Mouse (Mus musculus) hindbrain, embryonic 16.5 days (tissue): ENCODE results near the gene Gm10354. TPM values are rescaled to one million over a fixed set of nuclear protein-coding genes. Genes with fewer than 3 reads are reported as not detected.
"Not testable (repeated sequence)": the region's sequence is repeated elsewhere in the genome, so short reads cannot be mapped to it uniquely, and the experiment has no call there.

Experiments used
- ATAC-seq: fragments of 200-750 bp; cut with Nextera tagmentation; 2 replicates; pipeline ENCODE4 v1.8.0; 2017; ENCODE audit warnings: moderate TSS enrichment, moderate library complexity
- H3K27ac ChIP-seq: fragments of 300-500 bp; sonication (generic); 2 replicates; pipeline ENCODE4 v1.5.1; 2014; ENCODE audit warnings: low read depth, mild to moderate bottlenecking, control low read depth, low read length, moderate library complexity
- H3K27me3 ChIP-seq: fragments of 300-500 bp; sonication (generic); replicated peaks from 2 replicates; pipeline ENCODE4 v1.6.1; 2014; ENCODE audit warnings: low read length; ENCODE audit not compliant: control insufficient read depth, insufficient read depth
- H3K36me3 ChIP-seq: fragments of 300-500 bp; sonication (generic); 2 replicates; pipeline ENCODE4 v1.6.1; 2014; ENCODE audit warnings: mild to moderate bottlenecking, low read length, moderate library complexity, mixed read lengths; ENCODE audit not compliant: control insufficient read depth, insufficient read depth
- H3K4me1 ChIP-seq: fragments of 300-500 bp; sonication (generic); 2 replicates; pipeline ENCODE4 v1.6.1; 2014; ENCODE audit warnings: low read depth, low read length; ENCODE audit not compliant: control insufficient read depth, insufficient read depth
- H3K4me2 ChIP-seq: fragments of 300-500 bp; sonication (generic); 2 replicates; pipeline ENCODE4 v1.6.1; 2014; ENCODE audit warnings: mild to moderate bottlenecking, low read length, control low read depth, moderate library complexity
- H3K4me3 ChIP-seq: fragments of 300-500 bp; sonication (generic); 2 replicates; pipeline ENCODE4 v1.5.1; 2014; ENCODE audit warnings: mild to moderate bottlenecking, low read length, control low read depth, moderate library complexity
- H3K9ac ChIP-seq: fragments of 300-500 bp; sonication (generic); 2 replicates; pipeline ENCODE4 v1.6.1; 2014; ENCODE audit warnings: low read depth, mild to moderate bottlenecking, control low read depth, low read length, moderate library complexity
- H3K9me3 ChIP-seq: fragments of 300-500 bp; sonication (generic); 2 replicates; pipeline ENCODE4 v1.6.1; 2014; ENCODE audit warnings: mild to moderate bottlenecking, low read length, moderate library complexity; ENCODE audit not compliant: control insufficient read depth
- WGBS: fragments of 180-500 bp; shearing (Covaris S2); extraction: QIAGEN DNeasy Blood & Tissue Kit; methylation state at CpG from one replicate; pipeline ENCODE4 v1.1.7; 2014; 5-methylcytosine and 5-hydroxymethylcytosine counted together
- polyA plus RNA-seq: library from polyadenylated mRNA; unstranded; fragments of >200 nt; fragmentation: Nextera tagmentation; extraction: Ambion mirVana; gene quantifications from 2 replicates; pipeline ENCODE4 v1.2.1, GENCODE M21; 2015

Gm10354 gene
- polyA plus RNA-seq, 1 experiment from 2014 or later: not detected

DNA sequence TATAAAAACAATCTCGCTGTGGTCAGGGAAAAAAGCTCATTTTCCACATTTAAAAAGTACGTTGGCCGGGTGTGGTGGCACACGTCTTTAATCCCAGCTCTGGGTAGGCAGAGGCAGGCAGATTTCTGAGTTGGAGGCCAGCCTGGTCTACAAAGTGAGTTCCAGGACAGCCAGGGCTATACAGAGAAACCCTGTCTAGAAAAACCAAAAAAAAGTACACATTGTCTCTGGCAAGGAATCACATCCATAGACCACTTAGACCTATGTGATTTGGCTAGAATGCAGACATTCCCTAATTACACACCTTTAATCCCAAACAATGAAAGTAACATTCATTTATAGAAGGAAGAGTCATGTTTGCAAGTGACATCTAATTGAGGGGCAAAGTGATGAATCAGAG lies 17.2 kb downstream of the Gm10354 start:
- H3K36me3 ChIP-seq, H3K4me3 ChIP-seq, H3K27ac ChIP-seq, H3K4me1 ChIP-seq, H3K4me2 ChIP-seq, ATAC-seq, H3K27me3 ChIP-seq, H3K9ac ChIP-seq: not testable (repeated sequence)
- 83% methylated on average over 4 of the region's 4 CpGs for WGBS
- peaks cover 16% of the 10 kb centered on the region for H3K9me3 ChIP-seq

DNA sequence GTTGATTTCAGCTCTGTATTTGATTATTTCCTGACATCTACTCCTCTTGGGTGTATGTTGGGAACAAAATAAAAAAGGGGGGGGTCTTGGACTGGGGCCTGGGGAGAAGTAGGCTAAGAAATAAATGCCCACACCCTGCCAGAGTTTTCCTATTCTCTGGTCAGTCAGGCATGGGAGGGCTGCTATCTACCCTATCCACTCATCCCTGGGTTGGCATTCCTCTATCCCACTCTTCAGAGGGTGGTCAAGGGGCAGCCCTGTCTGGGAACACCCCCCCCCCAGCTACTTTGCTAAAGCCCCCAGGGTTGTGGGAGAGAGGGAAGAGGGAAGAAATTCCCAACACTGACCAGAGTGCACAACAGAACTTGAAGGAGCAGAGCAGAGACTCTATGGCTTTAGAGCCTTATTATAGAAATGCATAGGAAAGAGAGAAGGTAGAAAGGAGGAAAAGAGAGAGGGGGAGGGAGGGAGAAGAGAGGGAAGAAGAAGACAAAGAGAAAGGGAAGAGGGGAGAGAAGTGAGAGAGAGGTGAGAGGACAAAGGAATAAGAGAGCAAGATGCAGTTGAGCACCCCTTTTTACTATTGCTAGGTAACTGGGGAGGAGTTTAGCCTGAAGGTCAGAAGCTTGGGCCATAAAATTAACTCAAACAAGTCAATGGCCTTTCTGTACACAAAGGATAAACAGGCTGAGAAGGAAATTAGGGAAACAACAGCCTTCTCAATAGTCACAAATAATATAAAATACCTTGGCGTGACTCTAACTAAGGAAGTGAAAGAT lies 22.6 kb downstream of the Gm10354 start:
- not testable (repeated sequence) for H3K4me1 ChIP-seq, H3K27ac ChIP-seq, H3K4me3 ChIP-seq, H3K27me3 ChIP-seq, H3K4me2 ChIP-seq, ATAC-seq, H3K9ac ChIP-seq, H3K36me3 ChIP-seq
- 88% methylated on average over 1 of the region's 1 CpGs for WGBS
- H3K9me3 ChIP-seq: peaks cover 11% of the 10 kb centered on the region

DNA sequence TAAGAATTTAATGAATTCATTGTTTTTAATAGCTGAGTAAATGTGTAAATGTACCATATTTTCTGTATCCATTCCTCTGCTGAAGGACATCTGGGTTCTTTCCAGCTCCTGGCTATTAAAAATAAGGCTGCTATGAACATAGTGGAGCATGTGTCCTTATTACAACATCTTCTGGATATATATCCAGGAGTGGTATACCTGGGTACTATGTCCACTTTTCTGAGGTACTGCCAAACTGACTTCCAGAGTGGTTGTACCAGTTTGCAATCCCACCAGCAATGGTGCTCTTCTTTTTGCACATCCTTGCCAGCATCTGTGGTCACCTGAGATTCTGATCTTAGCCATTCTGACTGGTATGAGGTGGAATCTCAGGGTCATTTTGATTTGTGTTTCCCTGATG lies 25.1 kb downstream of the Gm10354 start:
- not testable (repeated sequence) for H3K9ac ChIP-seq, H3K4me2 ChIP-seq, H3K36me3 ChIP-seq, ATAC-seq, H3K27ac ChIP-seq, H3K4me3 ChIP-seq, H3K27me3 ChIP-seq, H3K4me1 ChIP-seq
- peaks cover 15% of the 10 kb centered on the region for H3K9me3 ChIP-seq

DNA sequence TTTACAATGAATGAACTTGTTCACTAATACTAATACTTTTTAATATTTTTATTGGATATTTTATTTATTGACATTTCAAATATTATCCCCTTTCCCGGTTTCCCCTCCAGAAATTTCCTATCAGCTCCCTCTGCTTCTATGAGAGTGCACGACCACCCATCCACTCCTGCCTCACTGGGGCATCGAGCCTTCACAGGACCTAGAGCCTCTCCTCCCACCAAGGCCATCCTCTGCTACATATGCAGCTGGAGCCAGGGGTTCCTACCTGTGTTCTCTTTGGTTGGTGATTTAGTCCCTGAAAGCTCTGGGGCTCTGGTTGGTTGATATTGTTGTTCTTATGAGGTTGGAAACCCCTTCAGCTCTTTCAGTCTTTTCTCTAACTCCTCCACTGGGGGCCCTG lies 26.0 kb downstream of the Gm10354 start:
- peaks cover 20% of the 10 kb centered on the region for H3K9me3 ChIP-seq
- 72% methylated on average over 3 of the region's 3 CpGs for WGBS

DNA sequence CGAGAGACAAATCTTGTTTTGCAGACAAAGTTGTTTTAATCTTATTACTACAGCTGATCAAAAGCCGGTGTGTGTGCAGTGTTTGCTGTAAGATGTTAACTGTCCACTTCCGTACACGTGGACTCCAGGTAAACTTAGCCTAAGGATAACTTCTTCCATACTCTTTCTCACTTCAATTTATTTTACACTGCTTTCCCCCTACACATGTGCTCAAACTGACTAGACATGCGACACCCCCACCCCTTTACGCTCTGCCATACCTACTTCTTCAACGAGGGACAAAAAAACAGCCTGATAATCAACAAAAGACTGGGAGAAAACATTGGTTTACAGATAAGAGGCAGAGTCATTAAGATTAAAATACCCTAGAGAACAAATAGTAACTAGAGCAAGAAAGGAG lies 26.9 kb downstream of the Gm10354 start:
- H3K4me3 ChIP-seq, H3K27ac ChIP-seq, ATAC-seq, H3K27me3 ChIP-seq, H3K9ac ChIP-seq, H3K4me2 ChIP-seq, H3K36me3 ChIP-seq, H3K4me1 ChIP-seq: not testable (repeated sequence)
- 67% methylated on average over 7 of the region's 7 CpGs for WGBS
- peaks cover 20% of the 10 kb centered on the region for H3K9me3 ChIP-seq

More for the DNA sequence above, 26.0 kb downstream of the Gm10354 start:
- H3K9ac ChIP-seq, ATAC-seq, H3K27me3 ChIP-seq, H3K4me1 ChIP-seq, H3K27ac ChIP-seq, H3K36me3 ChIP-seq, H3K4me2 ChIP-seq, H3K4me3 ChIP-seq: not testable (repeated sequence)

DNA sequence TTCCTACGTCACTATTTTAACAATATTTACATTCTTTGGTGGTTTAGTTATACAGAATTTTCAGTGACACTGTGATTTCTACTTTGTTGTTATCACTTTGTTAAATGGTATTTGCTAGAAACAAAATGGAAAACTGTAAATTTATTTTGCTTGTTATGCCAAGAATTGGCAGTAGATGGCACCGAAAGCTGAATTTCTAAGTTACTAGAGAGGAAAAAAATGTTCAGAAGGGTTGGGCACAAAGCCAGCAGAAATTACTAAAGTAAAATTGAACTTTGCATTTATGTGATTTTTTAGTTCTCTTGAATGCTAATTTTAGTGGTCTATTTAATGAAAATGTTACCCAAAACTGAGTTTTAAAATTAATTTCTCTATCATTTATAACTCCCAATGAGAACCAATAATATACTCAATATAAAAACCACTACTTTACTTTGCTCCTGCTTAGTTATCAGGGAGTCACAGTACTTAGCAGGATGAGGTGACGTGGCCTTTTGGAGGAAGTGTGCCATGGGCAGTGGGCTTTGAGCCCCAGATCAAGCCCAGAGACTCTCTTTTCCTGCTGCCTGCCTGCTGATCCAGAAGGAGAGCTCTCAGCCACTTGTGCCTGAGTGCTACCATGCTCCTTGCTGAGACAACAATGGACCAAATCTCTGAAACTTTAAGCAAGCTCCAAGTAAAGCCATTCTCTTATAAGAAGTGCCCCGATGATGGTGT lies 31.1 kb downstream of the Gm10354 start:
- not testable (repeated sequence) for H3K4me3 ChIP-seq, H3K27me3 ChIP-seq, ATAC-seq, H3K27ac ChIP-seq, H3K9ac ChIP-seq, H3K36me3 ChIP-seq, H3K4me1 ChIP-seq, H3K4me2 ChIP-seq
- 62% methylated on average over 4 of the region's 4 CpGs for WGBS
- peaks cover 23% of the 10 kb centered on the region for H3K9me3 ChIP-seq

DNA sequence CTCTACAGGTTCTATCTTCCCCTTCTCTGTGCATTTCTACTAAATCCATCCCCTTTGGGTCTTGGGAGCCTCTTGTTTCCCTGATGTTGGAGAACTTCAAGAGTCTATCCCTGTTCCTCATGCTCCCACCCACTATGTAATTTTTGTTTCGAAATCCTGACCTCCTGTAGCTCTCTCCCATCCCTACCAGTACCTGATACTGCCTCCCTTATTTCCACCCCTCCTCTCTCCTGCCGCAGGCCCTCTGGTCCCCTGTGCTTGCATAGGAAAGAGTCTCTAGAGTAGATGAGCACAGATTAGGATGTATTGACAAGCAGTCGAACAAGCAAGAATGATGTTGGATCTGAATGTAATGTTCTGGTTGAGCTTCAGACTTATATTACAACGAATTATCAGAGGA lies 33.2 kb downstream of the Gm10354 start:
- not testable (repeated sequence) for H3K4me2 ChIP-seq, H3K4me1 ChIP-seq, H3K36me3 ChIP-seq, H3K4me3 ChIP-seq, H3K27ac ChIP-seq, ATAC-seq, H3K9ac ChIP-seq, H3K27me3 ChIP-seq
- 68% methylated on average over 4 of the region's 4 CpGs for WGBS
- peaks cover 17% of the 10 kb centered on the region for H3K9me3 ChIP-seq

DNA sequence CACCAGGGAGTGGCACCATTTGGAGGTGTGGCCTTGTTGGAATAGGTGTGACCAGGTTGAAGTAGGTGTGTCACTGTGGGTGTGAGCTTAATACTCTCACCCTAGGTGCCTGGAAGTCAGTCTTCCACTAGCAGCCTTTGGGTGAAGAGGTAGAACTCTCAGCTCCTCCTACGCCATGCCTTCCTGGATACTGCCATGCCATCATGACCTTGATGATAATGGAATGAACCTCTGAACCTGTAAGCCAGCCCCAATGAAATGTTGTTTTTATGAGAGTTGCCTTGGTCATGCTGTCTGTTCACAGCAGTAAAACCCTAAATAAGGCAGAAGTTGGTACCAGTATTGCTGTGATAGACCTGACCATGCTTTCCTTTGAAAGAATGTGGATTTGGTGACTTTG lies 37.7 kb downstream of the Gm10354 start:
- 85% methylated on average over 1 of the region's 1 CpGs for WGBS
- not testable (repeated sequence) for ATAC-seq, H3K4me3 ChIP-seq, H3K27ac ChIP-seq, H3K4me1 ChIP-seq, H3K27me3 ChIP-seq, H3K36me3 ChIP-seq, H3K9ac ChIP-seq, H3K9me3 ChIP-seq, H3K4me2 ChIP-seq

DNA sequence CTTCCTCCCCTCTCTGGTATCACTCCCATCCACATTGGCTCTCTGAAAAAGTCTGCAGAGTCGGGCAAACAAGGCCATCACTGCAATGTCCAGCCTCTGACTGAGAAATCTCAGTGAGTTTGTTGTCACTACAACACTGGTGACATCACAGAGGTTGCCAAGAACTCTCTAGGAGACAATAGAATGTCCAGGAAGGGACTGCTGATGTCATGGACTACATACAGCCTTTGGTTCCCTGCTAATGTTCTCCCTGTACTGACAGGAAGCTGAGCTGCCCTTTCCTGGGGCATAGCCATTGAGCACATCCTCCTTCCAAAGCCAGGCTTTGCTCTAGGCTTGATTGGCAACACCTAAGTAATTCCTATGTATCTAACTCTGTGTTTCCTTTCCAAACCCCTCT lies 40.4 kb downstream of the Gm10354 start, which contains the start of gene Speer4e:
Speer4e (minus strand) TSS at position 101 of the 400 bp plus-strand sequence.
- not testable (repeated sequence) for H3K9ac ChIP-seq, H3K36me3 ChIP-seq, H3K27ac ChIP-seq, H3K4me2 ChIP-seq, H3K27me3 ChIP-seq, H3K4me3 ChIP-seq, ATAC-seq, H3K4me1 ChIP-seq, H3K9me3 ChIP-seq
- 43% methylated on average over 1 of the region's 1 CpGs for WGBS
